Mouse (Mus musculus): ENCODE measurements around the gene Samd10. TPM values are rescaled to one million over a fixed set of nuclear protein-coding genes. Genes with fewer than 3 reads are reported as not detected.
A peak's percentile ranks its signal among the peaks of the same experiment; 100 is the strongest.

Gene Samd10
- polyA plus RNA-seq, 1 experiment: 0.67 TPM

DNA sequence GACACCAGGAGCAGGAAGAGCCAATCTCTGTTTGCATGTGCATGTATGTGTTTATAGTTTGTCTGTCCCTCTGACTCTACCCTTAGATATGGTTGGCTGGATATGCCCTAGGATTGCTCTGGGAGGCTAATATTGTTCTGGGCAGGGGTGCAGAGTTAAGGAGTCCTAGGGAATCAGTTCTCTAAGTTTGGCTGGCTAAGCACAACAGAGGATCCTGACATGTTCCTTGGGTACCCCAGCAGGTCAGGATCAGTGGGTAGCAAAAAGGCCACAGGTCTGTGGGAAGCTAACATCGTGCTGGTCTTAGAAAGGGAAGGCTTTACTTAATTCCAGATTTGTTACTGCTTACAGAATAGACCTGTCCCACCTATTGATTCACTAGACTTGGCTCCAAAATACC lies 19.3 kb downstream of the Samd10 start:
- no peak overlapping the region for H3ac ChIP-seq (ENCODE audit: control insufficient read depth, insufficient read length)
- TF ChIP-seq MYOG (IDR thresholded peaks at IDR 0.05; ENCODE audit: control insufficient read depth in 1 of 3, insufficient read depth in 1 of 3, insufficient read length in 2 of 3, low read depth in 2 of 3): no peak
- no peak overlapping the region for H3K4me3 ChIP-seq
- H3K4me2 ChIP-seq (ENCODE audit: low read depth): peak overlapping the region; percentile 89
- no peaks in the 10 kb centered on the region for H3K27me3 ChIP-seq (ENCODE audit: control insufficient read depth, insufficient read depth, insufficient read length)
- peaks cover 13% of the 10 kb centered on the region for H3K79me2 ChIP-seq (ENCODE audit: control insufficient read depth, insufficient read depth)
- H3K36me3 ChIP-seq (ENCODE audit: control insufficient read depth, insufficient read depth): peaks cover under 1% of the 10 kb centered on the region

DNA sequence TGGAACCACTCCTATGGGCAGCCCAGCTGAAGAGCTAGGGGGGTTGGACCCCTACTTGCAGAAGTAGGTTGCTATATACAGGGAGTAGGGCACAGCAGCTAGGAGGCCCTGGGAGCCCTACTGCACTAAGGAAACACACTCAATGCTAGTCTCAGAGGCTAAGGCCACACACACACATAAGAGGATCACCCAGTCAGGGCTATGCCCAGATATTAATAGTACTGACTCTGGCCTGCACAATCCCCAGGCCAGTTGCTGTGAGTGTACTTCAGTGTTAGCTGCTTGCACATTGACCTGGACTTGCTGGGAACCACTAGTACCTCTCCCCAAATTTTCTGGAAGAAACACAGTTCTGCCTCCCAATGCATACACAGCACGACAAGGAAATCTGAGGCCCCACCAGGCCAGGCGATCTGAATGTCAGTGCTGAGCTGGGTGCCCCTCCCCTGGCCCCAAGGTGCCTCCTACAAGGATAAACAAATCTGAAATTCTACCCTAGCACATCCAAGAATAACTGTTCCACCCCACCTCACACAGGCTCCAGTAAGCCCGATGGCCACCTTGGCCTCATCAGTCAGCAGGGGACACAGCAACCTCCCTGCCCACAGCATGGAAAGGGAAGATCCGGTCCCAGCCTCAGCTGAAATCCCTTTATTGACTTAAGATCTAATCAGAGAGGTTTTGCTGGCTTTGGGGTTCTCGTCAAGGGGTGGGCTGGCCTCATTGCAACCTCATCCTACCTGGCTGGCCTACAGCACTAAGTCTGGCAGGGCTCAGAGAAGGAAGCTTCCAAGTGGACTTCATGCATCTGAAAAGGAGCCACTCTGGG lies 20.0 kb downstream of the Samd10 start:
- no peak for TF ChIP-seq TCF12 (IDR thresholded peaks at IDR 0.05; ENCODE audit: insufficient read depth, poor library complexity, severe bottlenecking)
- no peak for TF ChIP-seq REST (IDR thresholded peaks at IDR 0.05; ENCODE audit: insufficient read depth, insufficient read length)
- TF ChIP-seq POLR2AphosphoS2 (IDR thresholded peaks at IDR 0.05; ENCODE audit: insufficient read length, low read depth): peak; percentile 21
- H3K4me2 ChIP-seq (ENCODE audit: low read depth): peak overlapping the region; percentile 45
- no peak overlapping the region for H3ac ChIP-seq (ENCODE audit: control insufficient read depth, insufficient read length)

DNA sequence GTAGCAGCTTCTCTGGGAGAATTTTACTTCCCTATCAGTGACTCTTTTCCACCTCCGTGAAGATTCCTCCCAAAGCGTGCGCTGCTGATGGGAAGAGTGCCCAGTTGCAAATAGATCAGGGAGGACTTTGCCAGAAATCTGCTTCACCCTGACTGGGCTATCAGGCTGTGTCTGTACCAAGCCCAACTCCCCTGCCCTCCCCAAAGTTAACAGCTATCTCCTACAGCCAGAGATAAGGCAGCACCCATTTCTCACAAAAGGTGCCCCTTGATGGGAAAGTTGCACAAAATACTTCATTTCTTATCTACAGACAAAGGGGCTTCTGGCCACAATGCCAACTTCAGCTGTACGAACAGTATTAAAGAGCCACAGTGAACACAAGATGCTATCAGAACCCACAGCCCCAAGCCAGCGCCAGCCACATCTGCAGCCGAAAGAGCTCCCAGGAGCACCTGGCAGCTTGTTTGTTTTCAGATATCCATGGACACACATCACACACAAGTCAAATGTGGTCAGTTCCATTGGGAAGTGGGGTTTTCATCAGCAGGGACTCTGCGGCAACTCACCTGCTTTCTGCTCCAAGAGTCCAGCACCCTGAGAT lies 20.9 kb downstream of the Samd10 start:
- no peak overlapping the region for H3K4me3 ChIP-seq
- no peak overlapping the region for H3K4me2 ChIP-seq (ENCODE audit: low read depth)
- TF ChIP-seq POLR2A (IDR thresholded peaks at IDR 0.05; ENCODE audit: insufficient read length, low read depth) (no peak), TCF12 (IDR thresholded peaks at IDR 0.05; ENCODE audit: insufficient read depth, poor library complexity, severe bottlenecking) (no peak), POLR2AphosphoS2 (IDR thresholded peaks at IDR 0.05; ENCODE audit: insufficient read length, low read depth) (no peak), REST (IDR thresholded peaks at IDR 0.05; ENCODE audit: insufficient read depth, insufficient read length) (no peak), MYOD1 (IDR thresholded peaks at IDR 0.05; ENCODE audit: control insufficient read depth in 1 of 3, insufficient read length in 2 of 3, low read depth in 2 of 3) (no peak), MYOG (IDR thresholded peaks at IDR 0.05; ENCODE audit: control insufficient read depth in 1 of 3, insufficient read depth in 1 of 3, insufficient read length in 2 of 3, low read depth in 2 of 3) (no peak), USF1 (IDR thresholded peaks at IDR 0.05; ENCODE audit: low read depth) (no peak), TCF3 (IDR thresholded peaks at IDR 0.05; ENCODE audit: insufficient read length, low read depth) (no peak), SRF (IDR thresholded peaks at IDR 0.05; ENCODE audit: control insufficient read depth, insufficient read length, low read depth) (no peak), MAX (IDR thresholded peaks at IDR 0.05; ENCODE audit: low read depth) (no peak), E2F4 (IDR thresholded peaks at IDR 0.05; ENCODE audit: insufficient read depth) (no peak), CEBPB (IDR thresholded peaks at IDR 0.05; ENCODE audit: insufficient read depth, poor library complexity, severe bottlenecking) (no peak)
- H3K27me3 ChIP-seq (ENCODE audit: control insufficient read depth, insufficient read depth, insufficient read length): no peaks in the 10 kb centered on the region
- peaks cover 3% of the 10 kb centered on the region for H3K36me3 ChIP-seq (ENCODE audit: control insufficient read depth, insufficient read depth)
- peaks cover 13% of the 10 kb centered on the region for H3K79me2 ChIP-seq (ENCODE audit: control insufficient read depth, insufficient read depth)
- no peak overlapping the region for H3ac ChIP-seq (ENCODE audit: control insufficient read depth, insufficient read length)

More for the DNA sequence above, 20.0 kb downstream of the Samd10 start:
- no peaks in the 10 kb centered on the region for H3K27me3 ChIP-seq (ENCODE audit: control insufficient read depth, insufficient read depth, insufficient read length)
- peaks cover under 1% of the 10 kb centered on the region for H3K36me3 ChIP-seq (ENCODE audit: control insufficient read depth, insufficient read depth)
- peaks cover 13% of the 10 kb centered on the region for H3K79me2 ChIP-seq (ENCODE audit: control insufficient read depth, insufficient read depth)
- H3K4me3 ChIP-seq: no peak overlapping the region

DNA sequence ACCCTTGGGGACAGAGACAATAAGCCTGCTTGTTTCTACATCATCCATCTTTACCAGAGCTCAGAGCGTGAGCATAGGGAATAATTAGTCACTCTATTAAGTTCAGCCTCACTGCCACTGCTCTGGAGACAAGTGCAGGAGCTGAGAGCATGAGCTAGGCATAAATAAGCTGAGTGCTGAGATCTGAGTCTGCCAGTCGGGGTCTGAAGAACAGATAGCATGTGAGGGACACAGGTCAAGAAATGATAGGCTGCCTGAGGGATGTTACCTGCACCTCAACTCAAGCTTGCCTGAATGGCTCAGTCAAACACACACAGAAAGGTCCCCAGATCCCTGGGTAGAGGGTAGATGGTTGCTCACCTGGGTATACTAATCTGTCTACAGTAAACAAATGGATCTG lies 21.9 kb downstream of the Samd10 start:
- H3K4me3 ChIP-seq: no peak overlapping the region
- peaks cover 3% of the 10 kb centered on the region for H3K36me3 ChIP-seq (ENCODE audit: control insufficient read depth, insufficient read depth)
- no peak overlapping the region for H3ac ChIP-seq (ENCODE audit: control insufficient read depth, insufficient read length)
- peaks cover 13% of the 10 kb centered on the region for H3K79me2 ChIP-seq (ENCODE audit: control insufficient read depth, insufficient read depth)
- no peaks in the 10 kb centered on the region for H3K27me3 ChIP-seq (ENCODE audit: control insufficient read depth, insufficient read depth, insufficient read length)
- no peak overlapping the region for H3K4me2 ChIP-seq (ENCODE audit: low read depth)
- no peak for TF ChIP-seq USF1 (IDR thresholded peaks at IDR 0.05; ENCODE audit: low read depth)
- TF ChIP-seq E2F4 (IDR thresholded peaks at IDR 0.05; ENCODE audit: insufficient read depth): no peak
- no peak for TF ChIP-seq TCF3 (IDR thresholded peaks at IDR 0.05; ENCODE audit: insufficient read length, low read depth)
- no peak for TF ChIP-seq MAX (IDR thresholded peaks at IDR 0.05; ENCODE audit: low read depth)

DNA sequence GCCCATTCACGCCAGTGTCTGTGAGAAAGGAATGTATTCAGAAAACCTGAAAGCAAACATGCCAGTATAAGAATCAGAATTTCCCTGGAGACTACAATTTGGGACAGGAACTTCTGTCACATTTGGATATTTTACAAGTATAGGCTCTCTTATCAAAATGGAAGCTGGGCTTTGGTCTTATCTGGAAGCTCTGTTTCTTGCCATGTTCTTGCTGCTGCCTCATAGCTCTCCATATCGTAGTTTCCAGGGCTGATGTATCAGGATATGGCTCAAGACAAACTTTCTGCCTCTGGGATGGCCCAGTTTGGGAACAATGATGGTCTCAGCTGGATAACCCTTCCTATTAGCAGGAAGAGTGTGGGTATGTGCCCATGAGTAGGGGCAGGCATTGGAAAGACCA lies 22.4 kb downstream of the Samd10 start:
- H3K4me3 ChIP-seq: no peak overlapping the region
- TF ChIP-seq POLR2A (IDR thresholded peaks at IDR 0.05; ENCODE audit: insufficient read length, low read depth) (no peak), MYOG (IDR thresholded peaks at IDR 0.05; ENCODE audit: control insufficient read depth in 1 of 3, insufficient read depth in 1 of 3, insufficient read length in 2 of 3, low read depth in 2 of 3) (no peak), MYOD1 (IDR thresholded peaks at IDR 0.05; ENCODE audit: control insufficient read depth in 1 of 3, insufficient read length in 2 of 3, low read depth in 2 of 3) (no peak), POLR2AphosphoS2 (IDR thresholded peaks at IDR 0.05; ENCODE audit: insufficient read length, low read depth) (no peak), TCF12 (IDR thresholded peaks at IDR 0.05; ENCODE audit: insufficient read depth, poor library complexity, severe bottlenecking) (no peak), USF1 (IDR thresholded peaks at IDR 0.05; ENCODE audit: low read depth) (no peak), REST (IDR thresholded peaks at IDR 0.05; ENCODE audit: insufficient read depth, insufficient read length) (no peak), MAX (IDR thresholded peaks at IDR 0.05; ENCODE audit: low read depth) (no peak), TCF3 (IDR thresholded peaks at IDR 0.05; ENCODE audit: insufficient read length, low read depth) (no peak), SRF (IDR thresholded peaks at IDR 0.05; ENCODE audit: control insufficient read depth, insufficient read length, low read depth) (no peak), E2F4 (IDR thresholded peaks at IDR 0.05; ENCODE audit: insufficient read depth) (no peak), CEBPB (IDR thresholded peaks at IDR 0.05; ENCODE audit: insufficient read depth, poor library complexity, severe bottlenecking) (no peak)
- no peaks in the 10 kb centered on the region for H3K27me3 ChIP-seq (ENCODE audit: control insufficient read depth, insufficient read depth, insufficient read length)
- H3K36me3 ChIP-seq (ENCODE audit: control insufficient read depth, insufficient read depth): peaks cover 3% of the 10 kb centered on the region
- H3K79me2 ChIP-seq (ENCODE audit: control insufficient read depth, insufficient read depth): peaks cover 13% of the 10 kb centered on the region
- H3ac ChIP-seq (ENCODE audit: control insufficient read depth, insufficient read length): no peak overlapping the region
- H3K4me2 ChIP-seq (ENCODE audit: low read depth): no peak overlapping the region

All from myocyte (in vitro differentiated cells).